ENCODE assay signal across 8 mouse cellular contexts in genomic region chr5:151189789-151190378, GRCm38 (mm10). TPM values are rescaled to one million over a fixed set of nuclear protein-coding genes. Genes with fewer than 3 reads are reported as not detected.
A peak's percentile ranks its signal among the peaks of the same experiment; 100 is the strongest.
DNase-seq lines count a peak whose midpoint lies in the region; ATAC-seq and TF ChIP-seq lines count a peak whose summit lies in the region.

No protein-coding gene starts in this region.

- H3K27me3 ChIP-seq in hindbrain, postnatal 0 days (ENCODE audit: insufficient read depth, low read length) = no peaks in the 10 kb centered on the region

- intact Hi-C loops in gastrocnemius, postnatal 14 days (cut with DNase I; ENCODE audit: low total_unique reads) = no loop called here
- intact Hi-C loops in left cerebral cortex, postnatal 36 days (cut with DNase I) = no loop called here

- peak overlapping the region; percentile 46 for H3K9ac ChIP-seq in hindbrain, postnatal 0 days (replicated peaks; ENCODE audit: low read length)

- peak; percentile 83 for DNase-seq in R1 (ENCODE audit: low read depth, low spot score)
- peak; percentile 71 for DNase-seq in gastrocnemius, postnatal 14 days
- peak; percentile 78 for DNase-seq in hindbrain, postnatal 0 days (ENCODE audit: low spot score)
- DNase-seq in left cerebral cortex, postnatal 36 days (ENCODE audit: low spot score in 2 of 2) = peak; percentile 26 to 34
- DNase-seq in right cerebral cortex, postnatal 4 days = peak; percentile 20
- no peak for DNase-seq in T-cell, adult 2 months (ENCODE audit: low spot score)

- no peaks in the 10 kb centered on the region for H3K36me3 ChIP-seq in hindbrain, postnatal 0 days (ENCODE audit: insufficient read depth, low read length)

- 1% methylated on average over 27 of the region's 27 CpGs for WGBS in hindbrain, postnatal 0 days

- H3K4me3 ChIP-seq in hindbrain, postnatal 0 days (ENCODE audit: low read length) = peak overlapping the region; percentile 48

- no peak overlapping the region; the same call in 1 of the 2 replicates for H3K27ac ChIP-seq in hindbrain, postnatal 0 days

- H3K4me2 ChIP-seq in hindbrain, postnatal 0 days (ENCODE audit: low read depth, low read length) = peak overlapping the region; percentile 88

- no peaks in the 10 kb centered on the region for H3K4me1 ChIP-seq in hindbrain, postnatal 0 days (ENCODE audit: insufficient read depth, low read length)

- peak; percentile 95 for ATAC-seq in common myeloid progenitor, adult 5-6 weeks (replicated peaks; ENCODE audit: low read depth, poor library complexity, severe bottlenecking)
- peak; percentile 92 for ATAC-seq in hindbrain, postnatal 0 days
- peak; percentile 87 for ATAC-seq in megakaryocyte progenitor cell, adult 5-6 weeks (replicated peaks; ENCODE audit: poor library complexity)

- no peak for TF ChIP-seq CTCF in hindbrain, postnatal 0 days (IDR thresholded peaks at IDR 0.05; ENCODE audit: low read depth)

- no peaks in the 10 kb centered on the region for H3K9me3 ChIP-seq in hindbrain, postnatal 0 days (ENCODE audit: low read length)

RNA-seq across cellular contexts. Expression of gene Stard13, which starts 43.8 kb away (rescaled TPM):
- 0.69 TPM in 1 of 2 replicates, not detected in the other for total RNA-seq in common myeloid progenitor, adult 5-6 weeks (2017)
- 10 to 100 TPM; 10.9 to 13.5 TPM for total RNA-seq in gastrocnemius, postnatal 14 days (2021)
- 7.6 and 14.7 TPM in 2 replicates for total RNA-seq in hindbrain, postnatal 0 days (2014; rRNA removed)
- 2.8 and 4.3 TPM in 2 replicates for polyA plus RNA-seq in hindbrain, postnatal 0 days (2015; fragmentation: Nextera tagmentation; extraction: Ambion mirVana)
- 10 to 100 TPM; 10.1 to 11.1 TPM for total RNA-seq in left cerebral cortex, postnatal 36 days (2021)
- not detected in 2 replicates for total RNA-seq in megakaryocyte progenitor cell, adult 5-6 weeks (2015)
- not detected in 2 replicates for total RNA-seq in megakaryocyte progenitor cell, adult 5-6 weeks (2017)
